Mouse (Mus musculus): ENCODE data around the gene Unc119.

The Unc119 gene

DNA sequence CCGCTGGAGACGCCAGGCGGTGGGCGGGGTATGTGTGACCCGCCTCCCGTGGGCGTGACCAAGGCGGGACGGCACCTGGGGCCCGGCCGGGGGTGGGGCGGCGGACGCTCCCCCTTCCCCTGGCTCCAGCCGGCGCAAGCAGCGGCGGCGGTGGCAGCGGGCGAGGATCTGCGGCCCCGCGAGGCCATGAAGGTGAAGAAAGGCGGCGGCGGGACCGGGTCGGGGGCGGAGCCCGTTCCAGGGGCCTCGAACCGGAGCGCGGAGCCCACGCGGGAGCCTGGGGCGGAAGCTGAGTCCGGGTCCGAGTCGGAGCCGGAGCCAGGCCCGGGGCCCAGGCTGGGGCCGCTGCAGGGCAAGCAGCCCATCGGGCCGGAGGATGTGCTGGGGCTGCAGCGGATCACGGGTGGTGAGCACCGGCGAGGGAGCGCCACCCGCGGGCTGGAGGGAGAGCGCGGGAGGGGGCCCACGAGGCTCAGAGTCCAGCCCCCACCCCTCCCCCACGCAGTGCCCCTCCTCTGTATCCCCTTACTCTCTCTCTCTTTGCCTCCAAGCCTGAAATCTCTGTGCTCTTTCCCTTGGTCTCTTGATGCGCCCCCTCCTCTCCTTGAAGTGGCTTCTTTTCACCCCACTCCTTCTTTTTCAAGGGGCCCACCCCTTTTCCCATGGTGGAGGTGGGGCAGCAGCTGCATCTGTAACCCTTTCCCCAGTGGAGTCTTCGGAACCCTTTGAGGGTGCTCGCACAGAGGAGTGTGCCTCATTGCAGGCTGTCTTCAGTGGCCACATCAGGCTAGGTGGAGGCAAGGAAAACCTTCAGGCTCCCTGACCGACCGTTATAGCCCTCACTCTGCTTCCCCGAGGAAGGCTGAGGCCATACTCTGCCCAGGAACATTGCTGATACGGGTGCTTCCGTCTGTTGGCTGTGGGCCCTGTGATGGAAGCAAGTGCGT lies at the start of gene Unc119:
Gene Unc119 (plus strand): TSS at position 102 of the 947 bp plus-strand sequence.
- peak; percentile 67 to 71 for DNase-seq (ENCODE audit: low spot score in 2 of 2)

DNA sequence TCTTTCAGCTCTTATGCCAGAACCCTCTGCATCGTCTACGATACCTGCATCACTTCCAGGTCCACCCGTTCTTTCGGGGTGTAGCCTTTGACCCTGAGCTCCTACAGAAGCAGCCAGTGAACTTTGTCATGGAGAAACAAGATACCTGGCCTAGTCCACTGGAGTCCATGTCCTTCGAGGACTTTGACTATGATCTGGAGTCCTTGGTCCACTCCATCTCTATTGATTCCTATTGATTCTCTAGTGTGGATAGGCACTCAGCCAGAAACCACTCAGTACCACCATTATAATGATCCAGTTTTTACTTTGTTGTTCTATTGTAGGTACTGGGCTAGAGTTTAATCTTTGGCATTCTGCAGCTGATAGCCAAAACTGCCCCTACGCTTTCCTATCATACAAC lies 48.7 kb upstream of the Unc119 start:
- DNase-seq (ENCODE audit: low spot score in 2 of 2) = no peak

DNA sequence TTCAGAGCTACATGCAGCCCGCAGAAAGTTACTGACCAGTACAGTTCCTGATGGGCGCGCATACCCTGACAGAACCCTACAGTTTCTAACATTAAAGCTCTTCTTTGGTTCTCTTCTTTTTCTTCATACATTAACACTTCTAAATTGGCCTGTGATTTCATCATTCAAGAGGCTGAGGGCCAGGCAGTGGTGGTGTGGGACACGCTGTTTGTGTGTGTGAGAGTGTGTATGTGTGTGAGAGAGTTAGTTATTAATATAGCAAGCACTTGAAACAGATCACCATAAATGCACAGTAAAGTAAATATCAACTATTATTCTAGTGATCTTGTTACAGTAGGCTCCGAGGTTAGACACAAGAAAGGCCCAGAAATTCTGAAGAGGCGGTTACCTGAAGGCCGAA lies 42.4 kb upstream of the Unc119 start:
- no peak for DNase-seq (ENCODE audit: low spot score in 2 of 2)

DNA sequence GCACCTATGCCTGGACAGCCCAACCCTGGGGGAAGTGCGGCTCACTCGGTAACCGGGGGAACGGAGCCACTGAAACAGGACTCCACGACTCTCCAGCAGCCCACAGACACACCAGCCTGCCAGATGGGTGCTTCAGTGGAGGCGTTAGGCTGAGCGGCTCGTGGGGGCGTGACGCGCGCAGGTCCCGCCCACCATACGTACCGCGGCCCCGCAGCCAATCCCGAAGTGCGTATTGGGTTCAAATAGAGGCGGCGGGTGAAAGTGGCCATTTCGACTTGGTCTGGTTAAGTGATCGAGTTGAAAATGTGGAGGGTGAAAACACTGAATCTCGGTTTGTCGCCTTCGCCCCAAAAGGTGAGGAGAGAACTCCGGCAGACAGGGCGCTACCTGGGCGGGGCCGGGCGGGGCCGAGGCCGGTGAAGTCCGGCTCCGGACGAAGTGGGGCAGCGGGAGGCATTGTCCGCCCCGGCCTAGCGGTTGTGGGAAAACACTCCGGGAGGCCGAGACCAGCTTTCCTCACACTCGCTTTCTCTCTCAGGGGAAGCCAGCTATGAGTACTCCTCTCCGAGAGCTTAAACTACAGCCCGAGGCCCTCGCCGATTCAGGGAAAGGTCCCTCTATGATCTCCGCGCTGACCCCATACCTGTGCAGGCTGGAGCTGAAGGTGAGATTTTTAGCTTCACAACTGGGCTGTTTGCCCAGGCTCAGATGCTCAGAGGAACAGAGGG lies 41.8 kb upstream of the Unc119 start, which contains the start of gene Spag5:
Gene Spag5 (plus strand): TSS at position 173 of the 728 bp plus-strand sequence.
- peak; percentile 88 to 93 for DNase-seq (ENCODE audit: low spot score in 2 of 2)

DNA sequence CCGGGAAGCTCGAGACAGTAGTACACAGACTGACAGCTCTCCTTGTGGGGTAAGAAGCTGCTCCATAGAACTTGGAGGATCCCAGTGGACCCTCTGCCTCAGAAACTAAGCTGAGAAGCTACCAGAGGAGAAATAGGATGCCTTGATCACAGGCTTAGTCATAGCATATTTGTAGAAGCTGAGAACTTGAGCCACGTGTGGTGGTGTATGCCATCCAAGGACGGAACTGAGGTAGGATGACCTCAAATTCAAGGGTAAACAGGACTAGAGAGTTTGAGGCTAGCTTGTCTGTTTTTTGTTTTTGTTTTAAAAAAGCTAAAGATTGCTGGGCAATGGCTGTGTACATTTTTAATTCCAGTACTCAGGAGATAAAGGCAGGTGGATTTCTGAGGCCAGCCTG lies 38.0 kb upstream of the Unc119 start:
- no peak for DNase-seq (ENCODE audit: low spot score in 2 of 2)

DNA sequence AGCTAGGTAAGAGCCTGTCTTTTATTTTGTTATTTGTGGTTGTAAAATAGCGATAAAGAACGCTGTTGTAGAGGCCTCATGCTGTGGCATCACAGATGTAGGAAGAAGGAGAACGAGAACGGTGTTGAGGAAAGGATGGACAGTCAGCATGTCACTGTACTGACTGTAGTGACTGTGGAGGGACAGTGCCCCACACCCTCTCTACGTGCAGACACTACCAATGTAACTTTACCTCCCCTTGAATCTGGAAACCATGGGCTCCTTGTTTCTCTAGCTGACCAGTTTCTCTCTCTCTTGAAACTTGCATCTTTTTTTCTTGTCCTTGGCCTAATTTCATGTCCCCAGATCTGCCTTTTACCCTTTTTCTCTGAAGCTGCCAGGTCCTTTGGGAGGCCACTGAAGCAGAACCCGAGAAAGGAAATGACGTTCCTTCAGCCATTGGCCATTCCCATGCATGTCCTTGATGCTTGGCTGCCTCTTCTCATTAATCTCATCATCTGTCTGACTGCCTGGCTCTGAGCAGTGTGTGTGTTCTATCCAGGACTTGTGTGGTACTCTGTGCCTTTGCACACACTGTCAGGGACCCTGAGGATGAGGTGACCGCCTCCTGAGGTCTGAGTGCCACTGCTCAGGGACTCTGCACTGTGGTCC lies 32.3 kb upstream of the Unc119 start:
- DNase-seq (ENCODE audit: low spot score in 2 of 2) = no peak

DNA sequence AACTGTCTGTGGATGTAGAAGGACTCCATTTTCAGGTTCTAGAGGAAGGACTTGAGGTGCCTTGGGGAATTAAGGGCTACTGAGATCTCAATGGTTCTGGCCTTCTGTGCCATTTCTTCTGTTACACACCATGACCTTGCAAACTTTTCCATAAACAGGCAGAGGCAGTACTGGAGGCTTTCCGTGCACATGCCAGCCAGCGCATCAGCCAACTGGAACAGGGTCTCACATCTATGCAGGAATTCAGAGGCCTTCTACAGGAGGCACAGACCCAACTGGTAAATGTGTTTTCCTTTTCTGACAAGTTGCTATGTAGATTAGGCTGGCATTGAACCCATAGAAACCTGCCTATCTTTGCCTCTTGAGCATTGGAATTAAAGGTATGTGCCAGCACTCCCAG lies 29.6 kb upstream of the Unc119 start:
- DNase-seq (ENCODE audit: low spot score in 2 of 2) = no peak

DNA sequence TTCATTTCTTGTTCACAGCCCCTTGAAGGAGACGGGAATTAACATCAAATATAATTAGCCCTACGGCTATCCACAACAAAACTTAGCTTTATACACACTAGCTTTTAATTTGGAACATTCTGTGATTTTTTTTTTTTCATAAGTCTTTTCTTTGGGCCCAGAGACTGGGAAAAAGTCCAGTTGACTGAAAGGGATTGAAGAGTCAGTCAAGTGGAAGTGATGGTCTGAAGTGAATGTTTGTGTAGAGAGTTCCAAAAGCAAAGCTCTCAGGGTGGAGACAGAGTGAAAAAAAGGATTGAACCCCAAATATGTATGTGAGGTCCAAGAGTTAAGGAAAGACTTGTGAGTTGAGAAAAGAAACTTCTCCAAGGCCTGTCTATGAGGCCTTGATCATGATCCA lies 24.9 kb upstream of the Unc119 start:
- DNase-seq (ENCODE audit: low spot score in 2 of 2) = no peak

DNA sequence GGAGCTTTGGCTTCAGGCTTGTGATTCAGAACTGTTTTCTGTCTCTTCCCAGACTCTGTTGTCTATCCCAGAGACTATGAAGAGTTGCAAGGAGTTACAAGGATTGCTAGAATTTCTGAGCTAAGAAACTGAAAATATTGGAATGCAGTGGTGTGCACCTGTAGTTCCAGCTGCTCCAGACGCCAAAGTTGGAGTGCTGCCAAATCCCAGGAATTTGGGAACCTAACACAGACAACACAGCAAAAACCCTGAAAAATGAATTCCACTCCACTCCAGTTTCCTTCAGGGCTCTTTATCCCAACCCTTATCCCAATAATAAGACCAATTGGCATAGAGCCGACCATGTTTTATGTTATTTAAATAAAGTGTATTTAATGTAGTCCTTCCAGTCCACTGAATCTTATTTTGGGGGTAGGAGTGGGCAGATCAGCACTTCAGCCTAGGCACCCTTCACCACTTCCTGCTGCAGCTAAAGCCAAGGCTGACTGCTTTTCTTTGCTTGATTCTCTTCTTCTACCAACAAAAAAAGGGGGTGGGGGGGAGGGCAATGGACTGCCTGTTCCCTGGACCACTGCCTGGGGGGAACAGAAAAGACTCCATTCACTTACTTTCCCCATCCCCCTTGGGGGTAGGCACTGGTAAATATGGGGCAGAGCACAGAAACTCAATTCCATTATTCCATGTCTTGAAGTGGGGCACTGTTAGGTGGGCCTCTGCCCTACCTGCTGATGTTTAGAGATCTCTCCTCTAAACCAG lies 21.0 kb upstream of the Unc119 start:
- no peak for DNase-seq (ENCODE audit: low spot score in 2 of 2)

DNA sequence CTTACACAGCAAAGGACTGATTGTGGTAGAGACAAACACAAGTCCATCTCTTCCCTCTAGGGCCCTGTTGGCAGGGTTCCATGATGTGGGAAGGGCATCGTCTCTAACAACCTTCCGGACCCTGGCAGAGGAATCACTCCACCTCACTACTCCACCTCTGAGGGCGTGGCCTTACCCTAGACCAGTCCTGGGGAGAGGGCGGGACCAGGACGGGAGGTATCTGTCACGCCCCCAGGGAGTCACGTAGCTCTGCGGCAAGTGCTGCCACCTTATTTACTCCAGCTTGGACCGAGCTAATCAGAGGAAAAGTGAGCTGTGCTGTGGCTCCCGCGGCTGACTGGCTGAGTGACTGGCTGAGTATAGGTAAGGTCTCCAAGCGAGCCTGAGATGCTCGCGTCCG lies 20.4 kb upstream of the Unc119 start, which contains the start of gene Aldoc:
Gene Aldoc (plus strand): TSS at position 109 of the 400 bp plus-strand sequence.
- peak; percentile 69 to 80 for DNase-seq (ENCODE audit: low spot score in 2 of 2)

DNA sequence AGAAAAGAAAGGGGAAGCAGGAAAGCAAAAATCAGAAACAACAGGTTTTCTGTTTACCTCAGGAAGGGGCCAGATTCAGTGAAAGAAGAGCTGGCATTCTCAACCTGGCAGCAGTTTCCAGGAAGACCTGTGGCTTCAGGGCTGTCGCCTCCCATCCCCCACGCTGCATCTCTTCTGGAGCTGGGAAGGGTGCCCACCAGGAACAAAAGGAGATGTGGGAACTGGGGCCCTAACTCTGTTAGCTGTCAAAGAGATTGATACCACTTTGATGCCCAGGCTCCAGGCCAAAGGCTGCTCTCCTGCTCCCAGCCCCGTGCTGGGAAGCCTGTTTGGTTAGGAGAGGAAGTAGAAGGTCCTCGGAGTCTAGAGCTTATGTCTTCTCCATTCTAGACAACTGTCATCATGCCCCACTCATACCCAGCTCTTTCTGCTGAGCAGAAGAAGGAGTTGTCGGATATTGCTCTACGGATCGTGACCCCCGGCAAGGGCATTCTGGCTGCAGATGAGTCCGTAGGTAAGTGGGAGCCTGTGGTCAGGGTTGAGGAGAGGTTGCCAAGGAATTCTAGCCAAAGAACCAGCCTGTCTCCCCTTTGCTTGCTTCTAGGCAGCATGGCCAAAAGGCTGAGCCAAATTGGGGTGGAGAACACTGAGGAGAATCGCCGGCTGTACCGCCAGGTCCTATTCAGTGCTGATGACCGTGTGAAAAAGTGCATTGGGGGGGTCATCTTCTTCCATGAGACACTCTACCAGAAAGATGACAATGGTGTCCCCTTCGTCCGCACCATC lies 19.1 kb upstream of the Unc119 start:
- peak in 1 of 2 experiments; percentile 41 for DNase-seq (ENCODE audit: low spot score in 2 of 2)

DNA sequence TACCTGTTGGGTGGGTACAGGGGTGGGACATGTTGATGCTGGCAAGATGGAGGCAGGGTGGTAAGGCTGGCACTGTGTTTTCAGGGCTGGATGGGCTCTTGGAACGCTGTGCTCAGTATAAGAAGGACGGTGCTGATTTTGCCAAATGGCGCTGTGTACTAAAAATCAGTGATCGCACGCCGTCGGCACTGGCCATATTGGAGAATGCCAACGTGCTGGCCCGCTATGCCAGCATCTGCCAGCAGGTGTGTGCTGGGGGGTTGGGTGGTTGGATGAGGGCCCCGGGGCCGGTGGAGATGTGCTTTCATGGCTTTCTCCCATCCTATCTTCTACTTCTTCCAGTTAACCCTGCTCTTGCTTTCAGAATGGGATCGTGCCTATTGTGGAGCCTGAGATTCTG lies 18.3 kb upstream of the Unc119 start:
- no peak for DNase-seq (ENCODE audit: low spot score in 2 of 2)

DNA sequence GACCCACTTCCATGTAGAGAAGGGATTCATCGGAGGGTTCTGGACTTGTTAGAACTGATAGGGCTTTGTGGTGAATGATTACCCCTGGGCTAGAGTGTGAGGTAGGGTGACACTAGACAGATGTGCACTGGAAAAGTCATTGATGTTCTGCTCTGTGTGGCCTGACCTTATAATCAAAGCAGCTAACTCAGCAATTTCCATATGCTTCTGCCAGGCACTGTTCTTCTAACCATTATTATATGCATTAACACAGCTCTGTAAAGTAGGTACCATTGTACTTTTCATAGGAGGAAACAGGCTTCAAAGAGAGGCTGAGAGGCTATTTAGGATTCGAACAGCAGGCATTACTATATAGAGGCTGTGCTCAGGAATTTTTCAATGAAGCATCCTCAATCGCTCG lies 16.1 kb upstream of the Unc119 start:
- no peak for DNase-seq (ENCODE audit: low spot score in 2 of 2)

DNA sequence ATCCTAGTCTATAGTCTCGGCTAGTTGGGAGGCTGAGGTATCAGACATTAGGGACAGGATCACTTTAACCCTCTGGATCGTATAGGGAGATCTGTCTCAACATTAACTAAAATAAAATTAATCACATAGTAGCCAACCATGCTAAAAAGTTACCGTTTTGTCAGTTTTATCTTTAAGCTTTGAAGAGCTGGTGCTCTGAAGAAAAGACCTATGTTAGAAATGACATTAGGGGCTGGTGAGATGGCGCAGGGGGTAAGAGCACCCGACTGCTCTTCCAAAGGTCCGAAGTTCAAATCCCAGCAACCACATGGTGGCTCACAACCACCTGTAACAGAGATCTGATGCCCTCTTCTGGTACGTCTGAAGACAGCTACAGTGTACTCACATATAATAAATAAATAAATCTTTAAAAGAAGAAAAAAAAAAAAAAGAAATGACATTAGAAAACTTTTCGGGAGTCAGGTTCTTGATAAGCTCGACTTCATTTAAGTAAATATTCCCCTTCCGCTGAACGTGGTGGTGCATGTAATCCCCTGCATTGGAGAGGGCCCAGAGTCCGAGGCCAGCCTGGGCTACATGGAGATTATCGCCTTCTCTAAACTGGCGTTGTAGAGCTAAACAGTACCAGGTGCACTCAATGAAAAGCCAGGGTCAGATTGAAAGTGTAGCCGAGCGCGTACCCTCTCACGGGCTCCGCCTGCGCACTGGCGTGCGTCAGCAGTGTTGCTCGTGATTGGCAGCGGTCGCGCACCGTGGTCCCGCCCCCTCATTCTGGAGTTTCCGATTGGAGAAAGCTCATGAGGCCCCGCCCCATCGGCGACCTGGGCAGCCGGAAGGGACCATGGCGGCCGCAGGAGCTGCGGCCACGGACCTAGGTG lies 15.4 kb upstream of the Unc119 start, which contains the start of gene Pigs:
Gene Pigs (plus strand): TSS at position 782 of the 878 bp plus-strand sequence.
- DNase-seq (ENCODE audit: low spot score in 2 of 2) = peak; percentile 91 to 97

DNA sequence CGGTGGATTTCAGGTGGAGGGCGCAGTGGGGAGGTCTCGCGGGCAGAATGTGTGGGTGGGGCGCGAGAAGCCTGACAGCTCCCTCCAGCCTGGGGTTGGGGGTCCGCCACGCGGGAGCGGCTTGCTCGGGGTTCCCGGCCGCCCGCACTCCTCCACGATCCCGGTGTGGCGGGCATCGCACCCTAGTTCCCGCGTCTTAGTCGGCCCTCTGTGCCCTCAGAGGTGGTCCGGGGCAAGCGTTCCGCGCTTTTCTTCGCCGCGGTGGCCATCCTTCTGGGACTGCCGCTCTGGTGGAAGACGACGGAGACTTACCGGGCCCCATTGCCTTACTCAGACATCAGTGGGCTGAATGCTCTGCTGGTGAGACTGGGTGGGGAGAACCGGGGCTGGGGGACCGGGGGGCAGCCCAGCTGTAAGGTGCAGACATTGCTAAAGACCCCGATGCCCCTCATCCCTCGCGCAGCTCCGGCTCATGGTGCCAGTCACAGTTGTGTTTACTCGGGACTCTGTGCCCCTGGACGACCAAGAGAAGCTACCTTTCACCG lies 14.7 kb upstream of the Unc119 start:
- DNase-seq (ENCODE audit: low spot score in 2 of 2) = no peak

DNA sequence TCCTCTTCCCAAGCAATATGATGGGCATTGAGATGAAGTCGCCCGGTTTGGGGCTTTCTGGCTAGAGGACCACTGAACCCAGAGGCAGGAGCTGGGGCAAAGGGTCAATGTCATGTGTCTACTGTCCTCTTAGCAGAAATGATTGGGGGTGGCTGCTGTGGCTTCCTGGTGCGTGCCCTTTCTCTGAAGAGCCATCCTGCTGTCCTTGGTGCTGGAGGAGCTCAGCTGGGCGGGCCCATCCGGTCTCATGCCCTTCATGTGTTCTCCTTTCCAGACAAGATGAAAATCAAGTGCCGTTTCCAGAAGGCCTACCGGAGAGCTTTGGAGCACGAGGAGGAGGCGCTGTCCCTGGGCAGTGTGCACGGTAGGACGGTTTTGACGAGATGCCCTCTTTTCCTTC lies 10.6 kb upstream of the Unc119 start:
- DNase-seq (ENCODE audit: low spot score in 2 of 2) = no peak

DNA sequence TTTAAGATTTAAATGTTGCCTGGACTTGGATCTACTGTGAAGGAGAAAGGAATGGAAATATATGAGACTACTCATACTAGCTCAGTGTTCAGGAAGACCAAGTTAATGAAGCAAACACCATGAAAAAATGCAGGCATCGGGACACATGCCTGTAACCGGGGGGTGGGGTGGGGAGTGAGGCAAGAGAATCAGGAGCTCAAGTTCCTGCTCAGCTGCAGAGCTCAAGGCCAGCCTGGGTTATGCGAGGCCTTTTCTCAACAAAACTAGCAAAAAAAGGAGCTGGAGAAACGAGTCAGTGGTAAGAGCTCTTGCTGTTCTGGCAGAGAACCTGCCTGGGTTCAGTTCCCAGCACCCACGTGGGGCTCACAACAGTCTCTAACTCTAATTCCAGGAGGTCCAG lies 9.3 kb upstream of the Unc119 start:
- DNase-seq (ENCODE audit: low spot score in 2 of 2) = no peak

DNA sequence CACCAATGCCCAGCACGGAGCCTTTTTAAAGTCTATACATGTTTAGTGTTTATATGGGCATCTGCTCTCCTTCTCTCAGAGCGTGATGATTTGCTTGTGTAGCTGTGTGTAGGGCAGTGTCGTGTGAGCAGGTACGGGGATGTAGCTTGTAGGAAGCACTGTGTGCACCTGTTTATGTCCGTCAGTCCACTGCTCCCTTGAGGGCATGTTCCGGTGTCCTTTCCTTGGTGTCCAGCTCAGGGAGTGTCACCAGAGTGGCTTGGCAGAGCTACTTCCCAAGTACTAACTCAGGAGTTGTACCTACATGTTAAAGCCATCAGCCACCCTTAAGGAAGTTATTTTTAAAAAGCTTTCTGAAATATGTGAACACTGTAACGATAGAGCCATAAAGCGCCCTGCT lies 6.2 kb upstream of the Unc119 start:
- DNase-seq (ENCODE audit: low spot score in 2 of 2) = no peak

DNA sequence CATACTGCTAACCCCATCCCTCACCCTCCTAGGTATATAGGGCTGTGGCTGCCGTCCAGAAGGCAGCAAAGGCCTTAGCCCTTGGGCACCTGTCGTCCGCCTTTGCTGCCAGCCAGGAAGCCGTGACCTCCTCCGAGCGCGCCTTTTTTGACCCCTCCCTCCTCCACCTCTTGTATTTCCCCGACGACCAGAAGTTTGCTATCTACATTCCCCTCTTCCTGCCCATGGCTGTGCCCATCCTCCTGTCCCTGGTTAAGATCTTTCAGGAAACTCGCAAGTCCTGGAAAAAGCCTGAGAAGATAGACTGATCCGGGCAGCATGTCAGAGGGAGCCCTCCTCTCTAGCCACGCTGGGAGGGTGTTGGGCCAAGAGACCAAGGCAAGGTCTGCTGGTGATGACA lies 1.6 kb upstream of the Unc119 start:
- no peak for DNase-seq (ENCODE audit: low spot score in 2 of 2)
